Mouse (Mus musculus): ENCODE data around the gene Ttc23l. TPM values are rescaled to one million over a fixed set of nuclear protein-coding genes. Genes with fewer than 3 reads are reported as not detected.

Gene Ttc23l
- not detected in 2 replicates for polyA plus RNA-seq (2015; fragmentation: Nextera tagmentation; extraction: Ambion mirVana)

DNA sequence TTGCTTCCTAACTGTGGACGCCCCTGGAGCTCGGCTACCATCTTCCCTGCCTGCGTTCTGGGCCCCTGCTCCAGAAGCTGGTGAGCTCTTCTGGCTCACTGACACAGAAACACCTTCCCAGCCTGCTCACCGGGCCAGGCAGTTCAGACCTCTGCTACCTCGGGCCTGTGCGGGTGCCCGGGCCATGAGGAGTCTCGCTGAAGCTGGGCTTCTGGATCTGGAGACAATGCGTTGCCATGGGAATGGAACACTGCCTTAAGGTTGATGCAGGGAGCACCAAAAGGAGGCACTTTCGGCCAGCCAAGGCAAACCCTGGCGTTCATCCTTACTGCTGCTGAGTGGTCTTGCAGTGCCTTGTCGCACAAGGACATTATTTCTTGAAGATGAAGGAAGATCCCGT lies at the start of gene Ttc23l:
Ttc23l (minus strand) TSS at position 204 of the 400 bp plus-strand sequence.
- Histone ChIP-seq H3K9ac (ENCODE audit: low read depth, low read length) (no peak within 1 kb of the TSS), H3K4me3 (ENCODE audit: low read depth, low read length) (no peak within 1 kb of the TSS), H3K4me1 (ENCODE audit: control insufficient read depth, low read depth, low read length) (no peaks in the 10 kb centered on the region), H3K36me3 (ENCODE audit: control insufficient read depth, insufficient read depth) (no peaks in the 10 kb centered on the region), H3K9me3 (replicated peaks; ENCODE audit: control insufficient read depth, low read length) (no peaks in the 10 kb centered on the region), H3K27ac (ENCODE audit: low read length) (no peak within 1 kb of the TSS), H3K27me3 (ENCODE audit: control insufficient read depth, insufficient read depth, low read depth, low read length) (no peaks in the 10 kb centered on the region), H3K4me2 (ENCODE audit: low read depth, low read length) (no peak within 1 kb of the TSS)
- ATAC-seq (ENCODE audit: low read depth): no peak
- 73% methylated on average over 13 of the region's 13 CpGs for whole genome bisulfite sequencing (ENCODE audit: insufficient replicate concordance)

GRCm38 (mm10) chr15:10599413-10599812 lies 40.9 kb upstream of the Ttc23l start:
- Histone ChIP-seq H3K4me2 (ENCODE audit: low read depth, low read length) (no peak overlapping the region), H3K4me1 (ENCODE audit: control insufficient read depth, low read depth, low read length) (no peaks in the 10 kb centered on the region), H3K27me3 (ENCODE audit: control insufficient read depth, insufficient read depth, low read depth, low read length) (no peaks in the 10 kb centered on the region), H3K4me3 (ENCODE audit: low read depth, low read length) (no peak overlapping the region), H3K36me3 (ENCODE audit: control insufficient read depth, insufficient read depth) (no peaks in the 10 kb centered on the region; the same call in 1 of the 2 replicates), H3K27ac (ENCODE audit: low read length) (no peak overlapping the region), H3K9me3 (replicated peaks; ENCODE audit: control insufficient read depth, low read length) (no peaks in the 10 kb centered on the region), H3K9ac (ENCODE audit: low read depth, low read length) (no peak overlapping the region)
- ATAC-seq (ENCODE audit: low read depth): no peak
- 52% methylated on average over 7 of the region's 7 CpGs for WGBS (ENCODE audit: insufficient replicate concordance)

- Histone ChIP-seq H3K4me3 (ENCODE audit: low read depth, low read length) (no peak overlapping the region), H3K36me3 (ENCODE audit: control insufficient read depth, insufficient read depth) (no peaks in the 10 kb centered on the region), H3K9ac (ENCODE audit: low read depth, low read length) (no peak overlapping the region), H3K4me1 (ENCODE audit: control insufficient read depth, low read depth, low read length) (no peaks in the 10 kb centered on the region), H3K27ac (ENCODE audit: low read length) (no peak overlapping the region), H3K27me3 (ENCODE audit: control insufficient read depth, insufficient read depth, low read depth, low read length) (no peaks in the 10 kb centered on the region), H3K9me3 (replicated peaks; ENCODE audit: control insufficient read depth, low read length) (no peaks in the 10 kb centered on the region), H3K4me2 (ENCODE audit: low read depth, low read length) (no peak overlapping the region)
- 67% methylated on average over 16 of the region's 16 CpGs for WGBS (ENCODE audit: insufficient replicate concordance)
- no peak for ATAC-seq (ENCODE audit: low read depth)
Observed at GRCm38 (mm10) chr15:10598259-10599225, 40.1 kb upstream of the Ttc23l start.

- Histone ChIP-seq H3K27ac (ENCODE audit: low read length) (no peak overlapping the region), H3K36me3 (ENCODE audit: control insufficient read depth, insufficient read depth) (no peaks in the 10 kb centered on the region), H3K9ac (ENCODE audit: low read depth, low read length) (no peak overlapping the region), H3K27me3 (ENCODE audit: control insufficient read depth, insufficient read depth, low read depth, low read length) (no peaks in the 10 kb centered on the region), H3K9me3 (replicated peaks; ENCODE audit: control insufficient read depth, low read length) (no peaks in the 10 kb centered on the region), H3K4me1 (ENCODE audit: control insufficient read depth, low read depth, low read length) (no peaks in the 10 kb centered on the region), H3K4me2 (ENCODE audit: low read depth, low read length) (no peak overlapping the region), H3K4me3 (ENCODE audit: low read depth, low read length) (no peak overlapping the region)
- ATAC-seq (ENCODE audit: low read depth): no peak
- WGBS (ENCODE audit: insufficient replicate concordance): 75% methylated on average over 9 of the region's 9 CpGs
Observed at GRCm38 (mm10) chr15:10596871-10597270, 38.4 kb upstream of the Ttc23l start.

GRCm38 (mm10) chr15:10595408-10595807 lies 36.9 kb upstream of the Ttc23l start:
- ATAC-seq (ENCODE audit: low read depth): no peak
- 74% methylated on average over 5 of the region's 6 CpGs for WGBS (ENCODE audit: insufficient replicate concordance)
- no peaks in the 10 kb centered on the region for H3K4me1 ChIP-seq (ENCODE audit: control insufficient read depth, low read depth, low read length)
- H3K9me3 ChIP-seq (replicated peaks; ENCODE audit: control insufficient read depth, low read length): no peaks in the 10 kb centered on the region
- H3K27ac ChIP-seq (ENCODE audit: low read length): no peak overlapping the region
- no peaks in the 10 kb centered on the region for H3K27me3 ChIP-seq (ENCODE audit: control insufficient read depth, insufficient read depth, low read depth, low read length)
- H3K4me3 ChIP-seq (ENCODE audit: low read depth, low read length): no peak overlapping the region
- H3K9ac ChIP-seq (ENCODE audit: low read depth, low read length): no peak overlapping the region
- no peak overlapping the region for H3K4me2 ChIP-seq (ENCODE audit: low read depth, low read length)
- no peaks in the 10 kb centered on the region for H3K36me3 ChIP-seq (ENCODE audit: control insufficient read depth, insufficient read depth)

DNA sequence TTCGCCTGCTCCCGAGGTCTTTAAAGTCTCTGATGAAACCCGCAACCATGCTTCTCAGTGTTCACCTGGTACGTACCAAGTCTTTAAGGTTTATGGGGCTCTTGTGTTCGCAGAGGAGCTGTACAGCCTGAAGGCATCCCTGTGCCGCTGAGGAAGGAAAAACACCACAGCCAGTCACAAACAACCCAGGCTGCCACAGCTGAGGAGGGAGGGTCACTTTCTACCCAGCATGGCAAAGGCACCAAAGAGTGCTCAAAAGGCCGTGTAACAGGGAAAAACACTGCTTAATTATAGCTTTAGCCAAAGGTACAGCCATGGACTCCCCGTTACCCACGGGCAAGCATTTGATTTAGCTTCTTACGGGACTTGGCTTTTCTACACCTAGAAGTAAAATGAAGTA lies 36.4 kb upstream of the Ttc23l start:
- Histone ChIP-seq H3K4me1 (ENCODE audit: control insufficient read depth, low read depth, low read length) (no peaks in the 10 kb centered on the region), H3K9me3 (replicated peaks; ENCODE audit: control insufficient read depth, low read length) (no peaks in the 10 kb centered on the region), H3K9ac (ENCODE audit: low read depth, low read length) (no peak overlapping the region), H3K4me2 (ENCODE audit: low read depth, low read length) (no peak overlapping the region), H3K4me3 (ENCODE audit: low read depth, low read length) (no peak overlapping the region), H3K27ac (ENCODE audit: low read length) (no peak overlapping the region), H3K27me3 (ENCODE audit: control insufficient read depth, insufficient read depth, low read depth, low read length) (no peaks in the 10 kb centered on the region), H3K36me3 (ENCODE audit: control insufficient read depth, insufficient read depth) (no peaks in the 10 kb centered on the region)
- no peak for ATAC-seq (ENCODE audit: low read depth)
- 71% methylated on average over 10 of the region's 10 CpGs for WGBS (ENCODE audit: insufficient replicate concordance)

- ATAC-seq (ENCODE audit: low read depth): no peak
- 47% methylated on average over 6 of the region's 6 CpGs for WGBS (ENCODE audit: insufficient replicate concordance)
- no peaks in the 10 kb centered on the region for H3K27me3 ChIP-seq (ENCODE audit: control insufficient read depth, insufficient read depth, low read depth, low read length)
- H3K27ac ChIP-seq (ENCODE audit: low read length): no peak overlapping the region
- no peaks in the 10 kb centered on the region for H3K36me3 ChIP-seq (ENCODE audit: control insufficient read depth, insufficient read depth)
- H3K4me3 ChIP-seq (ENCODE audit: low read depth, low read length): no peak overlapping the region
- no peak overlapping the region for H3K4me2 ChIP-seq (ENCODE audit: low read depth, low read length)
- no peaks in the 10 kb centered on the region for H3K4me1 ChIP-seq (ENCODE audit: control insufficient read depth, low read depth, low read length)
- H3K9ac ChIP-seq (ENCODE audit: low read depth, low read length): no peak overlapping the region
- H3K9me3 ChIP-seq (replicated peaks; ENCODE audit: control insufficient read depth, low read length): no peaks in the 10 kb centered on the region
Observed at GRCm38 (mm10) chr15:10593094-10593493, 34.6 kb upstream of the Ttc23l start.

GRCm38 (mm10) chr15:10586565-10586964 lies 28.1 kb upstream of the Ttc23l start:
- 52% methylated on average over 2 of the region's 2 CpGs for WGBS (ENCODE audit: insufficient replicate concordance)
- ATAC-seq (ENCODE audit: low read depth): no peak

More at GRCm38 (mm10) chr15:10586565-10586964, 28.1 kb upstream of the Ttc23l start:
- Histone ChIP-seq H3K27ac (ENCODE audit: low read length) (no peak overlapping the region), H3K9ac (ENCODE audit: low read depth, low read length) (no peak overlapping the region), H3K9me3 (replicated peaks; ENCODE audit: control insufficient read depth, low read length) (no peaks in the 10 kb centered on the region), H3K4me2 (ENCODE audit: low read depth, low read length) (no peak overlapping the region), H3K36me3 (ENCODE audit: control insufficient read depth, insufficient read depth) (no peaks in the 10 kb centered on the region), H3K27me3 (ENCODE audit: control insufficient read depth, insufficient read depth, low read depth, low read length) (no peaks in the 10 kb centered on the region), H3K4me3 (ENCODE audit: low read depth, low read length) (no peak overlapping the region), H3K4me1 (ENCODE audit: control insufficient read depth, low read depth, low read length) (no peaks in the 10 kb centered on the region)

Measured in liver, embryonic 16.5 days (tissue).